Mouse (Mus musculus): ENCODE data around the gene Strada. TPM values are rescaled to one million over a fixed set of nuclear protein-coding genes. Genes with fewer than 3 reads are reported as not detected.
A peak's percentile ranks its signal among the peaks of the same experiment; 100 is the strongest.
"Not testable (repeated sequence)": the region's sequence is repeated elsewhere in the genome, so short reads cannot be mapped to it uniquely, and the experiment has no call there.

The Strada gene
- 28.6 and 30.1 TPM in 2 replicates for polyA plus RNA-seq (2015; fragmentation: Nextera tagmentation; extraction: Ambion mirVana)

DNA sequence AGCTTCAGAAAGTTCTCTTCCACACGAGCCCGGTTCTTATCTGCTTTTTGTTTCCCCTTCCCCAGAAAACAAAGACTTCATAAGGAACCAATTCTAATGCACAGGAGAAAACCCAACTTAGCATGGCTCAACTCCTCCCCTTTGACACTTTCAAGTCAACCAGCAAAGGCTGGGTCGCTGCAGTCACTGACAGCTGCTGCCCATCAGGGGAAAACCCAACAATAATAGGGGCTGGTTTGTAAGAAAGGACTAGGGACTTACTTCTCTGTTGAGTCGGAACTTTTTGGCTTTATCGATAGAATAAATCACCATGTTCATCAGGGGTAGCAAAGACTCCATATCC lies at the start of gene Strada:
Gene Strada (minus strand): TSS at position 46 of the 343 bp plus-strand sequence.
- Histone ChIP-seq H3K4me2 (ENCODE audit: low read length) (no peak within 1 kb of the TSS), H3K27me3 (replicated peaks; ENCODE audit: control insufficient read depth, insufficient read depth, low read length) (no peaks in the 10 kb centered on the region), H3K4me1 (ENCODE audit: control insufficient read depth, insufficient read depth, low read depth, low read length) (no peaks in the 10 kb centered on the region), H3K36me3 (ENCODE audit: control insufficient read depth, insufficient read depth, low read length) (peaks cover 54% of the 10 kb centered on the region), H3K9ac (ENCODE audit: low read depth, low read length) (no peak within 1 kb of the TSS), H3K27ac (ENCODE audit: low read depth, low read length) (no peak within 1 kb of the TSS), H3K4me3 (ENCODE audit: low read length) (no peak within 1 kb of the TSS), H3K9me3 (ENCODE audit: control insufficient read depth, low read length) (no peaks in the 10 kb centered on the region)
- ATAC-seq: no peak
- WGBS: 90% methylated on average over 5 of the region's 5 CpGs

DNA sequence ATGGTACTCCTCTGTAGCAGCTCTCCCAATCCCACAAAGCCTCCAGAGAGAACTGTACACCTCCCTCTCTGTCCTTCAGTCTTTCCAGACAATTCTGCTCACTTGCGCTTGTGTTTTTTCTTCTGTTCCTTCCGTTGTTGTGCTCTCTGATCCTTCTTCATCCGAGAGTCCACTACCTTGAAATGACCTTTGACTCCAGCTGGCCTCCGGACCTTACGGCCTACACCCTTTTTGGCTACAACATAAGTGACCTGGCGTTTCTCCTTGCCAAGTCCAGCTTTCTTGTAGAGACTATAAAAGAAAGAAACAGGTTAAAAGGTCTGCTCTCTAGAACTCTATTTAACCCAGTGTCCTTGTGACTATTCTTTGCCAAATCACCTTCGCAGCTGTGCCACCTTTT lies 47.4 kb upstream of the Strada start:
- H3K36me3 ChIP-seq (ENCODE audit: control insufficient read depth, insufficient read depth, low read length): peaks cover 67% of the 10 kb centered on the region
- H3K27me3 ChIP-seq (replicated peaks; ENCODE audit: control insufficient read depth, insufficient read depth, low read length): no peaks in the 10 kb centered on the region
- H3K27ac ChIP-seq (ENCODE audit: low read depth, low read length): no peak overlapping the region
- 92% methylated on average over 7 of the region's 7 CpGs for WGBS
- no peaks in the 10 kb centered on the region; the same call in 1 of the 2 replicates for H3K4me1 ChIP-seq (ENCODE audit: control insufficient read depth, insufficient read depth, low read depth, low read length)
- no peaks in the 10 kb centered on the region for H3K9me3 ChIP-seq (ENCODE audit: control insufficient read depth, low read length)
- ATAC-seq: no peak
- no peak overlapping the region for H3K9ac ChIP-seq (ENCODE audit: low read depth, low read length)
- no peak overlapping the region for H3K4me2 ChIP-seq (ENCODE audit: low read length)
- H3K4me3 ChIP-seq (ENCODE audit: low read length): no peak overlapping the region

DNA sequence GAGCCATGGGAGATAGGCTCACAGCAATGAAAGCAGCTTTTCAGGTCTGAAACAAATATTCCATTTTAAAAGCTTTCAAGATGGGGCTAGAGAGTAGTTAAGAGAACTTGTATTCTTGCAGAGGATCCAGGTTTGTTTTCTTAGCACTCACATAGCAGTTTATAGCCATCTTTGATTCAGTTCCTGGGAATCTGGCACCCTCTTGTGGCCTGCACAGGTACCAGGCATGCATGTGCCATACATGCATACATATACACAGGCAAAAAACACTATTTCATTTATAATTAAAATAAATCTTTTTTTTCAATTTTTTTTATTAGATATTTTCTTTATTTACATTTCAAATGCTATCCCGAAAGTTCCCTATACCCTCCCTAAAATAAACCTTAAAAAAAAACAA lies 44.9 kb upstream of the Strada start:
- 96% methylated on average over 1 of the region's 1 CpGs for WGBS
- ATAC-seq: no peak
- Histone ChIP-seq H3K36me3 (ENCODE audit: control insufficient read depth, insufficient read depth, low read length) (peaks cover 81% of the 10 kb centered on the region), H3K4me2 (ENCODE audit: low read length) (no peak overlapping the region), H3K4me1 (ENCODE audit: control insufficient read depth, insufficient read depth, low read depth, low read length) (no peaks in the 10 kb centered on the region), H3K9ac (ENCODE audit: low read depth, low read length) (no peak overlapping the region), H3K27me3 (replicated peaks; ENCODE audit: control insufficient read depth, insufficient read depth, low read length) (no peaks in the 10 kb centered on the region), H3K27ac (ENCODE audit: low read depth, low read length) (no peak overlapping the region), H3K4me3 (ENCODE audit: low read length) (no peak overlapping the region), H3K9me3 (ENCODE audit: control insufficient read depth, low read length) (no peaks in the 10 kb centered on the region)

DNA sequence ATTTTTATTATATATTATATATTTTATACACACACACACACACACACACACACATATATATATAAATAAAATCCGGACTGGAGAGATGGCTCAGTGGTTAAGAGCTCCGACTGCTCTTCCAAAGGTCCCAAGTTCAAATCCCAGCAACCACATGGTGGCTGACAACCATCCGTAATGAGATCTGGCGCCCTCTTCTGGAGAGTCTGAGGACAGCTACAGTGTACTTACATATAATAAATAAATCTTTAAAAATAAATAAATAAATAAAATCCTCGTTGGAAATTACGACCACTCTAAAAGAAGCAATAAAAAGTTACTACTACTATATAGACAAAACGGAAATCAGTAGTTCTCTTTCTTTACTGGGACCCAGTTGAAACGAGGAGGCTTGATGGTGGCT lies 32.0 kb upstream of the Strada start:
- H3K27me3 ChIP-seq (replicated peaks; ENCODE audit: control insufficient read depth, insufficient read depth, low read length); H3K27ac ChIP-seq (ENCODE audit: low read depth, low read length); H3K4me3 ChIP-seq (ENCODE audit: low read length); H3K4me2 ChIP-seq (ENCODE audit: low read length); ATAC-seq; H3K9me3 ChIP-seq (ENCODE audit: control insufficient read depth, low read length); H3K4me1 ChIP-seq (ENCODE audit: control insufficient read depth, insufficient read depth, low read depth, low read length); H3K9ac ChIP-seq (ENCODE audit: low read depth, low read length): not testable (repeated sequence)
- peaks cover 32% of the 10 kb centered on the region for H3K36me3 ChIP-seq (ENCODE audit: control insufficient read depth, insufficient read depth, low read length)
- WGBS: 84% methylated on average over 8 of the region's 8 CpGs

DNA sequence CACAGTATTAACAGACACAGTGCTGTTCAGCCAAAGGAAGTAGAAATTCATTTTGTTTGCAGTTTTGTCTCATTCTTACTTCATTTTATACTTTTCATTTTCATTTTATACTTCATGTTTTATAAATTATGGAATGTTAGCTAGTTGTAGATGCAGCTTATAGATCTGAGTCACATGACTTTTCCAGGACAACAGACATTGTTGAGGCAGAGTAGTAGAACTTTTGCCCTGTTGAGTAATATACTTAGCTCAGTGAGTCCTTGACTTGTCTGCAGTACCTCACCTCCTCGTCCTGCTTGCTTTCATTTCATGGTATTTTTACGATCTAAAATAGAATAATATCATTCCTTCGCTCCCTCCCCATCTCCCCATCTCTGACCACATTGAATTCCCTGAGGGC lies 18.6 kb upstream of the Strada start:
- WGBS: 84% methylated on average over 3 of the region's 3 CpGs

DNA sequence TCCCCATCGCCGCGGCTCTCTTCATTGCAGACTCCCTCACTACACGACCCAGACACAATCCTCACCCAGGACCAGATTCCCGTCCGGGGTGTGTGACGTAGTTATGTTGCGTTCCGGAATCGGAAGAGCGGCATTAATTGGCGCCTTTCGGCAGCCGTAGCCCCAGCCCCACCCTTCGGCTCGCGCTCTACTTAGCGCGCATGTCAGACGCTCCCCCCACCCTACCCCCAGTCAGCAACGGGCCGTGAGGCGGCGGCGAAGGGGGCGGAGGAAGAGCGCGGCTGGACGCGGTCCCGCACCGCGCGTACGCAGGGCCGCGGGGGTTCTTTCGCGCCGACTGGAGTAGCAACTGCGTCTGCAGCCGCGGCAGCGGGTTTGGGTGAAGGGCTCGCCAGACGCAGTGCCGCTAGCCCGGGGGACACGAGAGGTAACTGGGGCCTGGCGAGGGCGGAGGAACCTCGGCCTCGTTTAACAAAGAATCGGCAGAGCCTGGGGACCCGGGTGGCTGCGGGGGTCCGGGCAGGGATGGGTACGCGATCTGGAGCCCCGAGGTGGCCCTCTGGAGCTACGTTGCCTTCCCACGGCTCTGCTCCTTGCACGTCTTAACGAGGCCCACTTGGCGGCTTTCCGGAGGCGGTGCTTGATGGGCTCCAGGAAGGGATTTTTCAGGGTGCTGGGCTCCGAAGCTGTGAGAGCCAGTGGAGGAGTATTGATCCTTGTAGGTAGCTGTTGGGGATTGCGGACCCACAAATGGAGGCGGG lies 14.9 kb upstream of the Strada start, which contains the start of gene Ddx42:
Gene Ddx42 (plus strand): TSS at position 197 of the 761 bp plus-strand sequence.
- H3K9me3 ChIP-seq (ENCODE audit: control insufficient read depth, low read length): no peaks in the 10 kb centered on the region
- H3K36me3 ChIP-seq (ENCODE audit: control insufficient read depth, insufficient read depth, low read length): 0 out of 2 replicates have a peak, but pooled peaks cover 5% of the 10 kb centered on the region
- H3K9ac ChIP-seq (ENCODE audit: low read depth, low read length): peak within 1 kb of the TSS; percentile 95
- peak within 1 kb of the TSS; percentile 98 for H3K4me3 ChIP-seq (ENCODE audit: low read length)
- WGBS: under 1% methylated on average over 69 of the region's 70 CpGs
- H3K4me1 ChIP-seq (ENCODE audit: control insufficient read depth, insufficient read depth, low read depth, low read length): peaks cover 26% of the 10 kb centered on the region
- peak within 1 kb of the TSS; percentile 77 for H3K4me2 ChIP-seq (ENCODE audit: low read length)
- ATAC-seq: peak; percentile 96
- no peaks in the 10 kb centered on the region for H3K27me3 ChIP-seq (replicated peaks; ENCODE audit: control insufficient read depth, insufficient read depth, low read length)
- H3K27ac ChIP-seq (ENCODE audit: low read depth, low read length): peak within 1 kb of the TSS; percentile 96

More for the DNA sequence above, 18.6 kb upstream of the Strada start:
- Histone ChIP-seq H3K4me1 (ENCODE audit: control insufficient read depth, insufficient read depth, low read depth, low read length) (peaks cover 14% of the 10 kb centered on the region), H3K36me3 (ENCODE audit: control insufficient read depth, insufficient read depth, low read length) (peaks cover 8% of the 10 kb centered on the region; the same call in 1 of the 2 replicates), H3K27ac (ENCODE audit: low read depth, low read length) (no peak overlapping the region), H3K9ac (ENCODE audit: low read depth, low read length) (no peak overlapping the region), H3K4me3 (ENCODE audit: low read length) (no peak overlapping the region), H3K9me3 (ENCODE audit: control insufficient read depth, low read length) (no peaks in the 10 kb centered on the region), H3K4me2 (ENCODE audit: low read length) (no peak overlapping the region), H3K27me3 (replicated peaks; ENCODE audit: control insufficient read depth, insufficient read depth, low read length) (no peaks in the 10 kb centered on the region)
- ATAC-seq: no peak

DNA sequence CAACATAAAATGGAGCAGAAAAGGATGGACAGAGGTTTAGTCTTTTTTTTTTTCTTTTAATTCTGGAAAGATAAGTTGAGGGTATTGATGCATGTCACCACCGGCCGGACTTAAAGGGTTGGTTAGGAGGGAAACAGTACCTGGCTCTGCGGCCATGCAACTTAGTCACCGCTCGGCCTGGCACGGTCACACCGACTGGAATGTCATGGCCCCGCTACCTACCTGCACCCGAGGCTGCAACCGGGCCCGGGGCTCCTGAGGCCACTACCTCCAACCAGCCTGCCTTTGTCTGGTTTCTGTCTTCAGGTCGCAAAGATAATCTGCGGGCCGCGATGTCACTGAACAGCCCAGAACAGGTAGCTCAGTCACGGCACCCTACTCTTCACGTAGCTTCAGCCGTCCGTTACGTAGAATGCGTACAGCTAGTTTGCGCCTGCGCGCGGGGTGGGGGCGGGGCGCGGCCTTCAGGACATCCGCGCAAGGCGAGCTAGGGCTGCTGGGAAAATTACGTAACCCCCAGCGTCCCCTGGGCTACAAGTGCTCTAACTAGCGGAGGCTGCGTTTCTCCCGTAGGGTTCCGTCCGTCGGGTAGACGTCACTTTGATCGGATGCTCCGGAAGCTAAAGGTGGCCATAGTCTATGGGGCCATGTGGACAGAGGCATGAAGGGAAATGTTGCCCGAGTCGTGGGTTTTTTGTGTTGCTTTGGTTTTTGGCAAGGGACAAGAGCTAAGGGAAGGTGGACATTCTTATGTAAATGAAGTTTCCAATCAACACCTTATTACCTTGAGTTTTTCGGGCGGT lies 14.2 kb upstream of the Strada start, which contains the start of gene Ccdc47:
Gene Ccdc47 (minus strand): TSS at position 418 of the 803 bp plus-strand sequence.
- H3K27me3 ChIP-seq (replicated peaks; ENCODE audit: control insufficient read depth, insufficient read depth, low read length): no peaks in the 10 kb centered on the region
- H3K4me3 ChIP-seq (ENCODE audit: low read length): peak within 1 kb of the TSS; percentile 98
- no peaks in the 10 kb centered on the region for H3K9me3 ChIP-seq (ENCODE audit: control insufficient read depth, low read length)
- H3K9ac ChIP-seq (ENCODE audit: low read depth, low read length): peak within 1 kb of the TSS; percentile 95
- peaks cover 8% of the 10 kb centered on the region; the same call in 1 of the 2 replicates for H3K36me3 ChIP-seq (ENCODE audit: control insufficient read depth, insufficient read depth, low read length)
- H3K4me2 ChIP-seq (ENCODE audit: low read length): peak within 1 kb of the TSS; percentile 77
- peak within 1 kb of the TSS; percentile 96 for H3K27ac ChIP-seq (ENCODE audit: low read depth, low read length)
- peaks cover 26% of the 10 kb centered on the region for H3K4me1 ChIP-seq (ENCODE audit: control insufficient read depth, insufficient read depth, low read depth, low read length)
- WGBS: under 1% methylated on average over 46 of the region's 46 CpGs
- peak; percentile 100 for ATAC-seq

DNA sequence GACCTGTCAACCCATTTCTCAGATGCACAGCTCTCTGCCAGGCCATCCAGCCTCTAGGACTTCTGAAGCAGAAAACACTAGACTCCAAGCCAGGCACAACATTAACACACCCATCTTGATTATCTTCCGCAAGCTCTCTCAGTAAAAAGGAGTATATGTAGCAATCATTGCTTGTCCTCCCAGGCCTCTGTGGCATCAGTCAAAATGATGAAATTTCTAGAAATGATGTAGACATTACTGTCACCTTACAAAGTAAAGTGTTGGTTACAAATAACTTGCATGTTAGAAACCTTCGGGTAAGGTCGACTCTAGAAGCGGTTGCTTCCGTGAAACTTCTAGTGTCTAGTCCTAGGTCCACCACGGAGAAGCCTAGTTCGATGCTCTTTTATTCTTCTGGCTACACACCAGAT lies 13.5 kb upstream of the Strada start:
- Histone ChIP-seq H3K36me3 (ENCODE audit: control insufficient read depth, insufficient read depth, low read length) (peaks cover 9% of the 10 kb centered on the region; the same call in 1 of the 2 replicates), H3K4me2 (ENCODE audit: low read length) (peak overlapping the region; percentile 69), H3K9me3 (ENCODE audit: control insufficient read depth, low read length) (no peaks in the 10 kb centered on the region), H3K4me1 (ENCODE audit: control insufficient read depth, insufficient read depth, low read depth, low read length) (peaks cover 26% of the 10 kb centered on the region), H3K27ac (ENCODE audit: low read depth, low read length) (no peak overlapping the region; the same call in 1 of the 2 replicates), H3K27me3 (replicated peaks; ENCODE audit: control insufficient read depth, insufficient read depth, low read length) (no peaks in the 10 kb centered on the region), H3K4me3 (ENCODE audit: low read length) (peak overlapping the region; percentile 98), H3K9ac (ENCODE audit: low read depth, low read length) (peak overlapping the region; percentile 92)
- ATAC-seq: no peak
- WGBS: 28% methylated on average over 7 of the region's 7 CpGs

DNA sequence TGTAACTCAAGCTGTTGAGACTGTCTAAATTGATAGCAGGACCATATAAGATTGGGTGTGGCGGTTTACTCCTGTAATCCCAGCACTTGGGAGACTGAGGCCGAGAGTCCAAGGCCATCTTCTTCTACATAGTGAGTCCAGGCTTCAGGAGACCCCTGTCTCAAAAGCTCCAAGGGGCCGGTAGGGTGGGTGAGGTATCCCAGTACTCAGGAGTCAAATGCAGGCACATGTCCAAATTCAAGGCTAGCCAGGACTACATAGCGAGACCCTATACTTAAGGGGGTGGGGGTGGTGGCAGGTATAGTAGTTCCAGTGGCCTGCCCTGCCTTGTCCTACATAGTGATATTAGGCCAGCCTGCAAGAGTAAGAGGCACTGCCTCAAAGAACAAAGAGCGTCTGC lies 12.9 kb upstream of the Strada start:
- no peak overlapping the region for H3K9ac ChIP-seq (ENCODE audit: low read depth, low read length)

More for the DNA sequence above, 12.9 kb upstream of the Strada start:
- Histone ChIP-seq H3K9me3 (ENCODE audit: control insufficient read depth, low read length) (no peaks in the 10 kb centered on the region), H3K27ac (ENCODE audit: low read depth, low read length) (no peak overlapping the region), H3K4me1 (ENCODE audit: control insufficient read depth, insufficient read depth, low read depth, low read length) (peaks cover 26% of the 10 kb centered on the region), H3K4me2 (ENCODE audit: low read length) (peak overlapping the region; percentile 69), H3K4me3 (ENCODE audit: low read length) (peak overlapping the region; percentile 98), H3K27me3 (replicated peaks; ENCODE audit: control insufficient read depth, insufficient read depth, low read length) (no peaks in the 10 kb centered on the region), H3K36me3 (ENCODE audit: control insufficient read depth, insufficient read depth, low read length) (peaks cover 13% of the 10 kb centered on the region; the same call in 1 of the 2 replicates)
- no peak for ATAC-seq
- WGBS: 91% methylated on average over 5 of the region's 5 CpGs

All from hindbrain, embryonic 16.5 days (tissue).